Mouse (Mus musculus) cortical plate, adult 2 months (tissue): ENCODE measurements around the gene G0s2. TPM values are rescaled to one million over a fixed set of nuclear protein-coding genes. Genes with fewer than 3 reads are reported as not detected.

ENCODE experiments used
- H3K27ac ChIP-seq: fragments of 200-500 bp; 2 replicates; pipeline ENCODE4 v1.5.1; 2012; ENCODE audit warnings: low read length, control low read depth, inconsistent platforms; ENCODE audit not compliant: insufficient read depth
- H3K4me1 ChIP-seq: fragments of 200-500 bp; 2 replicates; pipeline ENCODE4 v1.6.1; 2011; ENCODE audit warnings: low read length; ENCODE audit not compliant: control insufficient read depth, insufficient read depth
- H3K4me3 ChIP-seq: fragments of 200-500 bp; 2 replicates; pipeline ENCODE4 v1.5.1; 2011; ENCODE audit warnings: mild to moderate bottlenecking, low read length, control low read depth; ENCODE audit not compliant: insufficient read depth
- CTCF ChIP-seq: fragments of 200-500 bp; IDR thresholded peaks from 2 replicates; pipeline ENCODE4 v1.5.1; 2011; ENCODE audit warnings: mild to moderate bottlenecking, control low read depth, low read length; ENCODE audit not compliant: insufficient read depth; ENCODE audit errors: extremely low read depth
- POLR2A ChIP-seq: fragments of 200-500 bp; IDR thresholded peaks from 2 replicates; pipeline ENCODE4 v1.6.1; 2011; ENCODE audit warnings: mild to moderate bottlenecking, low read length, control low read depth; ENCODE audit not compliant: insufficient read depth; ENCODE audit errors: extremely low read depth
- polyA plus RNA-seq: library from polyadenylated mRNA; depleted of rRNA; stranded (reverse); fragments of >200 nt; gene quantifications from 2 replicates; pipeline ENCODE4 v1.2.3, GENCODE M21; 2012

G0s2 gene
- polyA plus RNA-seq, 1 experiment, result 22.6 TPM

DNA sequence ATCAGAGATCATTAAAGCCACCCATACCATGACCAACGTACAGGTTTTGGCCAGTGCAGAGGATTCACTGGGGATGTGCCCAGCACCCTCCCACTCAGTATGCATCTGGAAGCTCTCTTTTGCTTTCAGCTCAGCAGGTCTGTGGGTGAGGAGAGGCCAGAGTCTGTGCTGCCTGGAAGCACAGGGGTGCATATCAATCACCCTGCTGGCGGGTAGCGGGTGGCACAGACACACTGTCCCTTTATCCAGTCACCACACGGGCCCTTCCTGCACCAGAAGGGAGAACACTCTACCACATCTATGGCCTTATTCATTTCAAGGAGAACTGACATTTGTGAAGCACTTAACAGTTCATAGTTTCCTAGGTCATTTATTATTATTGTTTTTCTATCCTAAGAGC, 34.6 kb downstream of the G0s2 start:
- peaks cover 3% of the 10 kb centered on the region; the same call in 1 of the 2 replicates for H3K4me1 ChIP-seq
- TF ChIP-seq POLR2A (no peak), CTCF (no peak)
- no peak overlapping the region for H3K27ac ChIP-seq
- H3K4me3 ChIP-seq, result no peak overlapping the region

DNA sequence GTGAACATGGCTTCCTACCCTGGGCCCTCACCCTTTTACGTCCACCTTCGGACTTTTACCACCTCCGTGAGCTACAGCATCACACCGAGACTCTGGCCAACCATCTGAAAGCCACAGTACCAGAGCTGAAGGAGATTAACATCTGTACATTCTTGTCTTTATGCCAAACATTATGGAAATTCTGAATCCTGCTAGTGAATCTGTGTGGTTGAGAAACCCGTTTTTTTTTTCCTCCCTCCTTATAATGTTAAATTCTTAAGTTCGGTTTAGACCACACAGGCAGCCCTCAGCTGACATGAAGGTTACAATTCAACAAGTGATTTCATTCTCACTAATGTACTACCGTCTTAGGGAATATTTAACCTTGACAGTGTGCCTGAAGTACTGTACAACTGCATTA, 38.1 kb downstream of the G0s2 start:
- Histone ChIP-seq H3K4me3 (no peak overlapping the region), H3K27ac (no peak overlapping the region), H3K4me1 (no peaks in the 10 kb centered on the region)
- TF ChIP-seq CTCF, result no peak
- no peak for TF ChIP-seq POLR2A

DNA sequence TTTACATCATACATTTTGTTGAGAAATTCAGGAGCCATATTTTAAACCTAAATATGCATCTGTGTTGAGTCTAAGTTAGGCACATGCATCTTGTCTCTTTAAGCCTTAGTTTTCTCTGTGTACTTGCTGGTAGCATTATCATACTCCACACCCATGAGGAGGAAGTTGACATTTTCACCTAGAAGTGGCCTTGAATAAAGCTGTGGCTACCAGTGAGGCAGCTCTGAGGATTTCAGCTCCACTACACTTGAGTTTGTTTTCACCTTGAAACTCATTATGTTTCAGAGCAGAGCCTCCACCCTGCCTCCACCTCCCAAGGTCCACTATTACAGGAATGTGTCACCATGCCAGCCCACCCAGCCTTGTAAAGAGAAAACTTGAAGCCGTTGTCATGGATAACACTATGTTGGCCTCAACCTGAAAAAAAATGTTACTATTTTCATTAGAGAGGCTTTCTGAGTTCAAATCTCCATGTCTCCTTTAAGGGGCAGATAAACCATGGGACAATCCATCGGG, 38.8 kb downstream of the G0s2 start:
- Histone ChIP-seq H3K27ac (no peak overlapping the region), H3K4me1 (no peaks in the 10 kb centered on the region), H3K4me3 (no peak overlapping the region)
- TF ChIP-seq CTCF (no peak), POLR2A (no peak)

DNA sequence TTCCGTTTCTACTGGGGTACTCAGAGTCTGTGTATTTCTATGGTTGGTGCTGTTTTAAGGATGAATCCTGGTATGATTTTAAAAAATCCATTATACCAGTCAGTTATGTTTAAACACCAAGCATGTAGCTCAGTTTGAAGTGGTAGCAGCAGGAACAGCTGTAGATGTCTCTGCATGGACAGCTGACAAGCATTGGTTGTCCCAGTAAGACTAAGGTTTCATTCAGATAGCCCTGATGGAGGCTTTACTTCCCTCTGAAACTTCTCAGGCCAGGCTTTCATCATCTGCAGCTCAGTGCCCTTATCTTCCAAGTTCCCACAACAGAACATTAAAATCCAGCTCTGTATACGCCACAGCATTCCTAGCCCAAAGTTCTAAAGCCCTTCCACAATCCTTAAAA, 40.3 kb downstream of the G0s2 start:
- TF ChIP-seq POLR2A (no peak), CTCF (no peak)
- no peak overlapping the region for H3K27ac ChIP-seq
- H3K4me3 ChIP-seq, result no peak overlapping the region
- no peaks in the 10 kb centered on the region for H3K4me1 ChIP-seq

DNA sequence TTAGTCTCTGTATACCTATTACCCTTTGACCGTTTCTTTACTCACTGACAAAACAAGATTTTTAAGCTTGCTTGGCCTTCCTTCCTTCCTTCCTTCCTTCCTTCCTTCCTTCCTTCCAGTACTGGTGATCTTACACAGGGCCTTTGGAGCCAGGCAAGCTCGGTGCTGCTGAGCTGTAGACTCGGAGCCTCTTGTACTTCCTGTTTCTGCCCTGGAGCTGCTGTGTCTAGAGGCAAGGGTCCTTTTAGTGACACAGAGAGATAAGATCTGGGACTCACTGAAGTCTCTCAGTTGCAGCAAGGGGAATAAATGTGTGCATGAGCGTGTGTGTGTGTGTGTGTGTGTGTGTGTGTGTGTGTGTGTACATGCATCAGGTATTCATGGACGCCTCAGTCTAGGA, 42.1 kb downstream of the G0s2 start:
- Histone ChIP-seq H3K4me3 (no peak overlapping the region), H3K4me1 (peaks cover 5% of the 10 kb centered on the region), H3K27ac (no peak overlapping the region)
- TF ChIP-seq POLR2A (no peak), CTCF (no peak)

- no peak for TF ChIP-seq POLR2A
- TF ChIP-seq CTCF, result no peak
- no peak overlapping the region for H3K27ac ChIP-seq
Observed at GRCm38 (mm10) chr1:193230531-193230930, 42.5 kb downstream of the G0s2 start.

DNA sequence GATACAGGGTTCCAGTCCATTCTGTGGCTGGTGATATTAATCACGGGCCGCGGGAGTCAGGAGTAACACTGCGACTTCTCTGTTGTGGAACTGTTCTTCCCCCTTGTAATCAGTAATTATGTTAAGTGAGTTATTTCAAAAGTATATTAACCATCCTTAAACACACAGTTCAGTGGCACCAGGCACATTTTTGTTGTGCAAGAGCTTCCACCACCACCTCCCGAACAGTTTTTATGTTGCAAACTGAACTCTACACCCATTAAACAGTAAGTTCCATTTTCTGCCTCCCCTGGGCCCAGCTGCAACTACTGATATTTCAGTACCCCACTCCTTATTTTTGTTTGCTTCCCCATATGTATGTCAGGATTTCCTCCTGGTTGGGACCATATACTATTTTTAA, 43.4 kb downstream of the G0s2 start:
- peaks cover 5% of the 10 kb centered on the region for H3K4me1 ChIP-seq
- no peak overlapping the region for H3K27ac ChIP-seq
- H3K4me3 ChIP-seq, result no peak overlapping the region
- TF ChIP-seq POLR2A, result no peak
- TF ChIP-seq CTCF, result no peak

More at GRCm38 (mm10) chr1:193230531-193230930, 42.5 kb downstream of the G0s2 start:
- H3K4me3 ChIP-seq, result no peak overlapping the region
- peaks cover 5% of the 10 kb centered on the region for H3K4me1 ChIP-seq

DNA sequence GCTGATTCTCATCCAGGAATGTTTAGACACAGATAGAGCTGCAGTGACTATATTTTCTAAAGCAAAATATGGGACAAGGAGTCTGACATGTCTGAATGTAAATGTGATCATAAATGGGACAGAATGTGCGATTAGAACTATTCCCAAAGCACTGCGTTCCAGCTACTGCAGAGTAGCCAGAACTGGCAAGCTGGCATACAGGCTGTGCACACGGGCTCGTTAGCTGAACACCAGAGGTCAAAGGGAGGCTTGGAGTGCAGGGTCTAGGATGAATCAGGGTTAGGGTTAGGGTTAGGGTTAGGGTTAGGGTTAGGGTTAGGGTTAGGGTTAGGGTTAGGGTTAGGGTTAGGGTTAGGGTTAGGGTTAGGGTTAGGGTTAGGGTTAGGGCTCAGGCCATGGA, 45.5 kb downstream of the G0s2 start:
- Histone ChIP-seq H3K27ac (no peak overlapping the region), H3K4me3 (no peak overlapping the region), H3K4me1 (peaks cover 5% of the 10 kb centered on the region)
- TF ChIP-seq CTCF (no peak), POLR2A (no peak)

GRCm38 (mm10) chr1:193226724-193227522, 46.1 kb downstream of the G0s2 start:
- Histone ChIP-seq H3K4me1 (peaks cover 5% of the 10 kb centered on the region), H3K27ac (no peak overlapping the region), H3K4me3 (no peak overlapping the region)
- TF ChIP-seq POLR2A (no peak), CTCF (no peak)

DNA sequence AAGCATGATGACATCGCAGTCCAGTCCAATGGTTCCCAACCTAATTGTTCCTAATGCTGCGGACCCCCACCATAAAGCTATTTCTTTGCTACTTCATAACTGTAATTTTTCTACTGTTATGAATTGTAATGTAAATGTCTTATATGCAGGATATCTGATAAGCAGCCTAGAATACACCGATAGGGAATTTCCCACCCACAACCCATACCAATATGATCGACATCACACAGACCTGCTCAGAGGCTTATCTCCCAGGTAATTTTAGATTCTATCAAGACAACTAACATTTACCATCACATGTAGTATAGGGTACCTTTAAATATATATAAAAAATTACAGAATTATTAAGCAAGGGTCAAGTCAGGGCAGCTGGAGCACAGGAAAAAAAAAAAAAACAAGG, 46.9 kb downstream of the G0s2 start:
- TF ChIP-seq CTCF, result no peak
- no peak for TF ChIP-seq POLR2A
- Histone ChIP-seq H3K4me3 (no peak overlapping the region), H3K4me1 (peaks cover 5% of the 10 kb centered on the region), H3K27ac (no peak overlapping the region)
